Mouse (Mus musculus) kidney, embryonic 14.5 days (tissue): ENCODE measurements around the gene Atp2c2. TPM values are rescaled to one million over a fixed set of nuclear protein-coding genes. Genes with fewer than 3 reads are reported as not detected.

Experiments
- ATAC-seq: fragments of 200-750 bp; cut with Nextera tagmentation; 2 replicates; pipeline ENCODE4 v1.8.0; 2017; ENCODE audit warnings: moderate number of reproducible peaks, mild to moderate bottlenecking, moderate TSS enrichment, moderate library complexity; ENCODE audit not compliant: low FRiP score, low TSS enrichment
- H3K27ac ChIP-seq: fragments of 300-500 bp; sonication (generic); 2 replicates; pipeline ENCODE4 v1.5.1; 2014; ENCODE audit warnings: low read depth, mild to moderate bottlenecking, low read length, moderate library complexity, mixed read lengths
- H3K27me3 ChIP-seq: fragments of 300-500 bp; sonication (generic); 2 replicates; pipeline ENCODE4 v1.6.1; 2014; ENCODE audit warnings: mild to moderate bottlenecking, low read length; ENCODE audit not compliant: control insufficient read depth, insufficient read depth
- H3K36me3 ChIP-seq: fragments of 300-500 bp; sonication (generic); 2 replicates; pipeline ENCODE4 v1.6.1; 2014; ENCODE audit warnings: low read length, mixed read lengths; ENCODE audit not compliant: control insufficient read depth, insufficient read depth
- H3K4me1 ChIP-seq: fragments of 300-500 bp; sonication (generic); 2 replicates; pipeline ENCODE4 v1.6.1; 2014; ENCODE audit warnings: low read length, mixed read lengths; ENCODE audit not compliant: control insufficient read depth, insufficient read depth
- H3K4me2 ChIP-seq: fragments of 300-500 bp; sonication (generic); replicated peaks from 2 replicates; pipeline ENCODE4 v1.6.1; 2014; ENCODE audit warnings: low read depth, mild to moderate bottlenecking, low read length
- H3K4me3 ChIP-seq: fragments of 300-500 bp; sonication (generic); 2 replicates; pipeline ENCODE4 v1.5.1; 2014; ENCODE audit warnings: mild to moderate bottlenecking, low read length
- H3K9ac ChIP-seq: fragments of 300-500 bp; sonication (generic); 2 replicates; pipeline ENCODE4 v1.6.1; 2014; ENCODE audit warnings: low read depth, mild to moderate bottlenecking, low read length, moderate library complexity
- H3K9me3 ChIP-seq: fragments of 300-500 bp; sonication (generic); 2 replicates; pipeline ENCODE4 v1.6.1; 2016; ENCODE audit warnings: low read length; ENCODE audit not compliant: control insufficient read depth
- WGBS: fragments of 180-500 bp; shearing (Covaris S2); extraction: QIAGEN DNeasy Blood & Tissue Kit; methylation state at CpG from one replicate; pipeline ENCODE4 v1.1.7; 2014; 5-methylcytosine and 5-hydroxymethylcytosine counted together
- polyA plus RNA-seq: library from polyadenylated mRNA; unstranded; fragments of >200 nt; fragmentation: Nextera tagmentation; extraction: Ambion mirVana; gene quantifications from 2 replicates; pipeline ENCODE4 v1.2.1, GENCODE M21; 2014

The Atp2c2 gene
- polyA plus RNA-seq, 1 experiment from 2014 or later: 1.2 TPM

DNA sequence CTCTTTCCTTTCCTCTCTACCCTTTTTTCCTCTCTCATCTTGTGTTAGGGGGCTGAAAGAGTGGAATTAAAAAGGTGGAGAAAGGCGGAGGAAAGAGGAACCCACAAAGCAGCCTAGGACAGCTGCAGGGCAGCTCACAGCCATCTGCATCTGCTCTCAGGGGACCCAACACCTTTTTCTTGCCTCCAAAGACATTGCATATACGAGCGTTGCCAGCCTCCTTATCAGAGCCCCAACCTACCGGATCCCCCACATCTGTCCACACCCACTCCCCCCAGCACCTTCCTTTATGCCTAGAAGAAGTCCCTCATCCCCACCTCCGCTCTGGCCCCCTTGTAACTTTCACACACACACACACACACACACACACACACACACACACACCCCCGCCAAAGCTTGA, 83.8 kb downstream of the Atp2c2 start:
- Histone ChIP-seq H3K27ac (no peak overlapping the region), H3K4me1 (no peaks in the 10 kb centered on the region)
- WGBS: 65% methylated on average over 6 of the region's 6 CpGs

DNA sequence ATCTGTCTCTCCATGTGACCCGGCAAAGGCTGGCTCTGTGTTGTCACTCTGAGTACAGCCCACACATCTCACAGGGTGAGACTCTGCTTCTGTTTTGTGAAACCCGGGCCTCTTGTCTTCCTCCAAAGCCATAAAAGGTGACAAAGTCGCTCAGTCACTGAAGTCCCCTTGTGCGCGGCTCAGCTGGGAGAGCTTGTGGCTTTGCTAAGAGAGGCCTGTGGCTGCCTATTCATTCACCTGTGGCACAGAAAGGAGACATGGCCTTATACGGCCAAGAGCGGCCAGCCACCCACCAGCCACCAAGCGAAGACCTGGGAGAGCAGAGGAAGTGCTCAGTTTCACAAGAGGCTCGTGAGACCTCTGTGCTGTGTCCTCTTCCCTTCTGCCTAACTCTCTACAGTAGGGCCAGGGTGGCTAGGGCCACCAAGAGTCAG, 84.3 kb downstream of the Atp2c2 start:
- H3K4me3 ChIP-seq: no peak overlapping the region
- H3K36me3 ChIP-seq: no peaks in the 10 kb centered on the region
- ATAC-seq: no peak
- no peaks in the 10 kb centered on the region for H3K9me3 ChIP-seq
- WGBS: 42% methylated on average over 9 of the region's 9 CpGs
- no peaks in the 10 kb centered on the region for H3K4me1 ChIP-seq
- H3K9ac ChIP-seq: no peak overlapping the region
- no peak overlapping the region for H3K27ac ChIP-seq
- no peak overlapping the region for H3K4me2 ChIP-seq
- no peaks in the 10 kb centered on the region for H3K27me3 ChIP-seq

More for the DNA sequence above, 83.8 kb downstream of the Atp2c2 start:
- no peak overlapping the region for H3K9ac ChIP-seq
- no peaks in the 10 kb centered on the region for H3K27me3 ChIP-seq
- no peaks in the 10 kb centered on the region for H3K36me3 ChIP-seq
- no peaks in the 10 kb centered on the region for H3K9me3 ChIP-seq
- no peak overlapping the region for H3K4me2 ChIP-seq
- H3K4me3 ChIP-seq: no peak overlapping the region
- no peak for ATAC-seq

DNA sequence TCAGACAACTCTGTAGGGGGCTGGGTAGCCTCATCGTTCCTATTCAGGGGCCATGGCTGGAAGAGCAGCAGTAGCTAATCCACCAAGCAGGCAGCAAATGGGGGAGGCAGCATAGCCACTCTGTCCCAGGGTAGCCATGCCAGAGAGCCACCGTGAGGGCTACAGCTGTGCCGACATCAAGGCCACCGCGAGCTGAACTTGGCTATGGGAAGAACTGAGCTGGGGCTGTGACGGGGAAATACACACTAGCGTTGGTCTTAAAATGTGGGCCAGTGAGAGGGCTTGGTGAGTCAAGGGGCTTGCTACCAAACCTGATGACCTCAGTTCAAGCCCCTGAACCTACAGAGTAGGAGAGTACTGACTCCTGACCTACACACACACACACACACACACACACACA, 84.9 kb downstream of the Atp2c2 start:
- Histone ChIP-seq H3K4me1 (no peaks in the 10 kb centered on the region), H3K27ac (no peak overlapping the region)
- 75% methylated on average over 7 of the region's 7 CpGs for WGBS

DNA sequence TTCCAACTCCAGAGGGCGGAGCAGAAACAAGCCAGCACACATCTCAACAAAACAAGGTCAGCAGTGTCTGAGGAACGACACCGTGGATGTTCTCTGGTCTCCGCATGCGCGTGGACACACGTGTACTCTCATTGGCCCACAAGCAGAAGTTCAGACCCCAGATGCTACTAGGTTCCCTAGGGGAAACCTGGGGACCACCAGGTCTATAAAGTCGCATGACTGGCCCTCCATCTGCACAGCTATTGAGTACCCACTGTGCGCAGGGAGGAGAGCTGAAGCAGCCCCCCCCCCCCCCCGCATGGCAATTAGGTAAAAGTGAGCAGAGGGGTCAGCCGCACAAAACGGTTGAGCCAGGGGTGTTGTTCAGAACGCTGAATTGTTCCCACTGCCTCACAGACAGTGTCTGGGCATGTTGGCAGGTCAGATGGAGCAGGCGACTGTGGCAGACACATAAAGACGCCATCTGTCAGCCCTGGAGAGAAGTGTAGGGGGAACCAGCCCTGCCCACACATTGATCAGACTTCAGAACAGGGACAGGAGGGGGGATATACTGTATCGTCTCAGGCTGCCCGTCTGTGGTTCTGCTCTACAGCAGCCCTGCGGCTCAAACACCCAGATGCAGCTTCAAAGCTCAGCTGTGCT, 86.1 kb downstream of the Atp2c2 start:
- no peak overlapping the region for H3K4me2 ChIP-seq
- no peaks in the 10 kb centered on the region for H3K9me3 ChIP-seq
- no peak overlapping the region for H3K27ac ChIP-seq
- no peak overlapping the region for H3K9ac ChIP-seq
- 48% methylated on average over 18 of the region's 18 CpGs for WGBS
- H3K4me1 ChIP-seq: no peaks in the 10 kb centered on the region
- no peaks in the 10 kb centered on the region for H3K27me3 ChIP-seq
- H3K36me3 ChIP-seq: no peaks in the 10 kb centered on the region
- ATAC-seq: no peak
- no peak overlapping the region for H3K4me3 ChIP-seq

More for the DNA sequence above, 84.9 kb downstream of the Atp2c2 start:
- ATAC-seq: no peak
- Histone ChIP-seq H3K27me3 (no peaks in the 10 kb centered on the region), H3K9ac (no peak overlapping the region), H3K9me3 (no peaks in the 10 kb centered on the region), H3K4me3 (no peak overlapping the region), H3K36me3 (no peaks in the 10 kb centered on the region), H3K4me2 (no peak overlapping the region)

DNA sequence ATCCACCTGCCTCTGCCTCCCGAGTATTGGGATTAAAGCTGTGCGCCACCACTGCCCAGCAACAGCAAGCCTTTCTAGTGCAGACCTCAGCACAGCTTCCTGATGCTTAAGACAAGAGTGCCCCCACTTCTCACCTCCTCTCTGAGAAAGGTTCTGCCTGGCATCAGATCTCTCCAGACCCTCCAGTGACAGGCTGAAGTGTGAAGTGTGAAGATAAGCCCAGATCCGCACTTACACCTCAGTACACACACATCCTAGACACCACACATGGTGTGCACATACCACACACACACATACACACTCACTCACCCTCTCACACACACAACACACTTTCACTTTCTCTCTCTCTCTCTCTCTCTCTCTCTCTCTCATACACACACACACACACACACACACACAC, 87.1 kb downstream of the Atp2c2 start:
- H3K4me2 ChIP-seq: no peak overlapping the region
- ATAC-seq: no peak
- no peaks in the 10 kb centered on the region for H3K36me3 ChIP-seq
- peaks cover 6% of the 10 kb centered on the region for H3K4me1 ChIP-seq
- no peak overlapping the region for H3K27ac ChIP-seq
- no peaks in the 10 kb centered on the region for H3K27me3 ChIP-seq
- no peaks in the 10 kb centered on the region for H3K9me3 ChIP-seq
- no peak overlapping the region for H3K9ac ChIP-seq
- 93% methylated on average over 3 of the region's 3 CpGs for WGBS
- H3K4me3 ChIP-seq: no peak overlapping the region

DNA sequence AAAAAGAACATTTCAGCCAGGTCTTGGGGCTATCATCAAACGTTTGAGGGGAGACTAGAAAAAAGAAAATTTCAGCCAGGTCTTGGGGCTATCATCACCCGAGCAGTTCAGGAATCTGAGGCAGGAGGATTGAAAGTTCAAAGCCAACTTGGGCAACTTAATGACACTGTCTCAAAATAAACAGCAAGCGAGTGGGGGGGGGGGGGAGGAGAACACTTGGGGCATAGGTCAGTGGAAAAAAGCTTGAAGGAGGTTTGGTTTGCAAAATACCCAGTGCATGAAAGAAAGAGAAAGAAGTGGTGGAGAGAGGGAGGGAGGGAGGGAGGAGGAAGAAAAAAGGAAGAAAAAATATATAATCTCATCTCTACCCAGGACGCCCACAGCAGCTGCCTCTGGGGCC, 87.5 kb downstream of the Atp2c2 start:
- Histone ChIP-seq H3K4me3 (no peak overlapping the region), H3K9ac (no peak overlapping the region), H3K27me3 (no peaks in the 10 kb centered on the region), H3K4me2 (no peak overlapping the region), H3K9me3 (no peaks in the 10 kb centered on the region), H3K36me3 (no peaks in the 10 kb centered on the region), H3K4me1 (peaks cover 11% of the 10 kb centered on the region), H3K27ac (no peak overlapping the region)
- no peak for ATAC-seq
- WGBS: 43% methylated on average over 4 of the region's 4 CpGs

DNA sequence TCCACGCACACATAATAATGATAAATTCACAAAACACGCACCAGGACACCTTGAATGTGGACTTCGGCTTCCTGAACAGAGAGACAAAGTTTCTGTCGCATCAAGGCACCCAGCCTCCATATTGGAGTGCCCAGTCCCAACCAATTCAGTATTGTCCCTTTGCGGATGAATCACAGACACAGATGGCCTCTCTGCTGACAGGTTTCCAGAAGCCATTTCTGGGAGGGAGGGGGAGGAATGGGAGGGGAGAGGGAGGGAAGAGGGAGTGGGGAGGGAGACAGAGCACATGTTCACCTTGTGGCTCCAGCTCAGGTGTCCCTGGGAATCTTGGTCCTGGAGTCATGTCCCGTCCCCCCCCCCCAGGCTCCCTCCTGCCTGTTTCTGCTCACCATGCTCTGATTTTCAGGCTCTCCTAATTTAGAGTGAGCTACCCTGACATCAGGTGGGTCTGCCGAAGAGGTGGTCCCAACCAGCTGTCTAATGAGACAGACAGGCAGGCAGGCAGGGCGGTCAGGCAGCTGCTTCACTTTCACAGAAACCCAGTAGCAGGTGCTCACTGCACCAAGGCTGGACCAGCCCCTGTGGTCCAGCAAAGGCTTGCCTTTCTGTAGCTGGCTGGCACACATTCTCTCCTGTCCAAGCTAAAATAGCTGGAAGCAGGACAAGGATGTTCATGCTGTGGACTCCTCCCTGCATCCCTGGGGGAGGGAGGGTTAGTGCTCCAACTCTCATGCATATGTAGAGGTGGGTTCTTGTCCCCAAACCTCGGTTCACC, 89.0 kb downstream of the Atp2c2 start:
- Histone ChIP-seq H3K36me3 (no peaks in the 10 kb centered on the region), H3K27ac (no peak overlapping the region), H3K4me1 (peaks cover 13% of the 10 kb centered on the region), H3K27me3 (no peaks in the 10 kb centered on the region), H3K9ac (no peak overlapping the region), H3K9me3 (no peaks in the 10 kb centered on the region), H3K4me3 (no peak overlapping the region), H3K4me2 (no peak overlapping the region)
- no peak for ATAC-seq
- 81% methylated on average over 9 of the region's 9 CpGs for WGBS

DNA sequence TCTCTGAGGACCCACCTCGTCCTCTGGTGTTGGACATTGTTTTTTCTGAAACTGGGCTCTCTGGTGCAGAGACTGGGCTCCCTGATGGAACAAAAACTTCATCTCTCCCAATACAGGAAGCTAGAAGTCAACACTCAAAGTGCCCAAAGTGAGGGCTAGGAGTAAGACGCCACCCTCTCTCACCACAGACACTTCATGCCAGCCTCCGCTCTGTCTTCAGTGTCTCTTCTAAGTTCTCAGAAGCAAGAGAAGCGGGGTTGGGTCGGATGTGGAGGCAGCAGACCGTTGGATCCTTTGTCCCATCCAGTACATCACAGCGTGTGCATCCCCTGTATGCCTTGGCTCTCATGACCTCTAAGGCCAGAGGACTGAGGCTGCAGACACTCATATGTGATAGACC, 89.8 kb downstream of the Atp2c2 start:
- H3K9ac ChIP-seq: no peak overlapping the region
- 89% methylated on average over 7 of the region's 7 CpGs for WGBS
- no peaks in the 10 kb centered on the region for H3K27me3 ChIP-seq
- H3K4me1 ChIP-seq: peaks cover 13% of the 10 kb centered on the region
- H3K27ac ChIP-seq: no peak overlapping the region
- H3K9me3 ChIP-seq: no peaks in the 10 kb centered on the region
- no peak overlapping the region for H3K4me2 ChIP-seq
- H3K36me3 ChIP-seq: no peaks in the 10 kb centered on the region
- no peak for ATAC-seq
- no peak overlapping the region for H3K4me3 ChIP-seq
